Mouse (Mus musculus): ENCODE results near the gene Gm20867. TPM values are rescaled to one million over a fixed set of nuclear protein-coding genes. Genes with fewer than 3 reads are reported as not detected.
"Not testable (repeated sequence)": the region's sequence is repeated elsewhere in the genome, so short reads cannot be mapped to it uniquely, and the experiment has no call there.

The Gm20867 gene
- total RNA-seq (2022) = not detected

- not testable (repeated sequence) for DNase-seq (ENCODE audit: low spot score in 2 of 2)
Measured at GRCm38 (mm10) chrY:77963104-77963503, at the start of gene Gm20867. TSS of gene Gm20867 (minus strand) at chrY:77963204.

Other genes starting within 250 kb of the Gm20867 start
- gene Gm29564, start 249.8 kb upstream of the Gm20867 start, total RNA-seq (2022) = not detected